Mouse (Mus musculus) limb, embryonic 14.5 days (tissue): ENCODE results near the gene Slitrk3. TPM values are rescaled to one million over a fixed set of nuclear protein-coding genes. Genes with fewer than 3 reads are reported as not detected.

Experiments
- ATAC-seq: fragments of 200-750 bp; cut with Nextera tagmentation; 2 replicates; pipeline ENCODE4 v1.8.0; 2017; ENCODE audit warnings: low read depth, moderate number of reproducible peaks, moderate TSS enrichment; ENCODE audit not compliant: low FRiP score
- DNase-seq: peaks from one replicate; pipeline ENCODE4 v3.0.0-alpha.2; 2015; ENCODE audit warnings: low spot score
- H3K27ac ChIP-seq: fragments of 300-500 bp; sonication (generic); replicated peaks from 2 replicates; pipeline ENCODE4 v1.5.1; 2014; ENCODE audit warnings: low read depth, mild to moderate bottlenecking, low read length, moderate library complexity, mixed read lengths
- H3K27me3 ChIP-seq: fragments of 300-500 bp; sonication (generic); 2 replicates; pipeline ENCODE4 v1.6.1; 2014; ENCODE audit warnings: low read length, mixed read lengths; ENCODE audit not compliant: control insufficient read depth, insufficient read depth
- H3K36me3 ChIP-seq: fragments of 300-500 bp; sonication (generic); 2 replicates; pipeline ENCODE4 v1.6.1; 2014; ENCODE audit warnings: mild to moderate bottlenecking, low read length, moderate library complexity, mixed read lengths; ENCODE audit not compliant: control insufficient read depth, insufficient read depth
- H3K4me1 ChIP-seq: fragments of 300-500 bp; sonication (generic); 2 replicates; pipeline ENCODE4 v1.6.1; 2014; ENCODE audit warnings: antibody characterized with exemption, low read length, mixed read lengths; ENCODE audit not compliant: control insufficient read depth, insufficient read depth
- H3K4me2 ChIP-seq: fragments of 300-500 bp; sonication (generic); replicated peaks from 2 replicates; pipeline ENCODE4 v1.6.1; 2014; ENCODE audit warnings: low read depth, mild to moderate bottlenecking, low read length, moderate library complexity; ENCODE audit not compliant: severe bottlenecking
- H3K4me3 ChIP-seq: fragments of 300-500 bp; sonication (generic); replicated peaks from 2 replicates; pipeline ENCODE4 v1.5.1; 2014; ENCODE audit warnings: low read length
- H3K9ac ChIP-seq: fragments of 300-500 bp; sonication (generic); 2 replicates; pipeline ENCODE4 v1.6.1; 2014; ENCODE audit warnings: mild to moderate bottlenecking, low read depth, low read length, moderate library complexity; ENCODE audit not compliant: severe bottlenecking
- H3K9me3 ChIP-seq: fragments of 300-500 bp; sonication (generic); 2 replicates; pipeline ENCODE4 v1.6.1; 2016; ENCODE audit warnings: low read length; ENCODE audit not compliant: control insufficient read depth
- POLR2A ChIP-seq: fragments of 200-500 bp; IDR thresholded peaks from 2 replicates; pipeline ENCODE4 v1.8.0; 2012; ENCODE audit warnings: inconsistent platforms, mild to moderate bottlenecking, moderate library complexity, borderline replicate concordance; ENCODE audit not compliant: insufficient read depth, insufficient read length; ENCODE audit errors: extremely low read depth
- WGBS: fragments of 180-500 bp; shearing (Covaris S2); extraction: QIAGEN DNeasy Blood & Tissue Kit; methylation state at CpG from one replicate; pipeline ENCODE4 v1.1.7; 2014; 5-methylcytosine and 5-hydroxymethylcytosine counted together
- polyA plus RNA-seq, 2 experiments: library from polyadenylated mRNA; depleted of rRNA in 1 of 2; stranded (reverse) in 1 of 2; unstranded in 1 of 2; fragments of >200 nt; fragmentation: Nextera tagmentation in 1 of 2; extraction: Ambion mirVana in 1 of 2; gene quantifications; 2 replicates each; pipeline versions ENCODE4 v1.2.1 to v1.2.3; 2012 to 2014

The Slitrk3 gene
- polyA plus RNA-seq, 2 experiments, result 0.77 to 1.1 TPM

- Histone ChIP-seq H3K4me2 (peak overlapping the region; percentile 91), H3K4me1 (no peaks in the 10 kb centered on the region), H3K27me3 (peaks cover 47% of the 10 kb centered on the region), H3K27ac (no peak overlapping the region), H3K9me3 (no peaks in the 10 kb centered on the region), H3K4me3 (peak overlapping the region; percentile 46), H3K36me3 (no peaks in the 10 kb centered on the region), H3K9ac (peak overlapping the region; percentile 49)
- under 1% methylated on average over 32 of the region's 32 CpGs for WGBS
- no peak for TF ChIP-seq POLR2A
- ATAC-seq (no peak), DNase-seq (peak; percentile 3)
These were observed 959 bp downstream of the Slitrk3 start for GRCm38 (mm10) chr3:73056492-73057196.

DNA sequence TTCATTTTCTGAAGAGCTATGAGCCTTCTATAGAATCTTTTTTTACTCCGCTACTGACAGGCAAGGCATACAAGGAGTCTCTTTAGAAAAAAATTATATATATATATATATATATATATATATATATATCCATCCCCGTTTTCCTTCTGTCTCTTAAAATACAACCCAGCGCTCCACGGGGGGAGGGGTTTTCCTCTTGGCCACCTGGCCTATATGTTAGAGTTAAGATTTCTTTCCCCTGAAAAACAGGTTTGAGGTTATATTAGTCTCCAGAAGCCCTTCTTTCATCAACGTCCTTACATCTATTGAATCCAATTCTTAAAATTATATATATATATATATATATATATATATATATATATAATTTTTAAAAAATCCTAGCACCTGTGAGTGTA lies 1.6 kb downstream of the Slitrk3 start:
- ATAC-seq (no peak), DNase-seq (no peak)
- Histone ChIP-seq H3K4me2 (no peak overlapping the region), H3K4me3 (no peak overlapping the region), H3K4me1 (no peaks in the 10 kb centered on the region), H3K9ac (no peak overlapping the region), H3K27me3 (peaks cover 47% of the 10 kb centered on the region), H3K27ac (no peak overlapping the region), H3K36me3 (no peaks in the 10 kb centered on the region), H3K9me3 (no peaks in the 10 kb centered on the region)
- TF ChIP-seq POLR2A, result no peak
- 29% methylated on average over 5 of the region's 5 CpGs for WGBS

GRCm38 (mm10) chr3:73055399-73056043 lies 2.1 kb downstream of the Slitrk3 start:
- H3K27ac ChIP-seq, result no peak overlapping the region
- H3K4me3 ChIP-seq, result peak overlapping the region; percentile 1; the same call in 1 of the 2 replicates
- no peaks in the 10 kb centered on the region for H3K4me1 ChIP-seq
- no peak overlapping the region for H3K4me2 ChIP-seq
- no peaks in the 10 kb centered on the region for H3K36me3 ChIP-seq
- no peak for ATAC-seq
- no peaks in the 10 kb centered on the region for H3K9me3 ChIP-seq
- 36% methylated on average over 7 of the region's 7 CpGs for WGBS
- TF ChIP-seq POLR2A, result no peak
- DNase-seq, result no peak
- H3K9ac ChIP-seq, result no peak overlapping the region
- peaks cover 47% of the 10 kb centered on the region for H3K27me3 ChIP-seq

DNA sequence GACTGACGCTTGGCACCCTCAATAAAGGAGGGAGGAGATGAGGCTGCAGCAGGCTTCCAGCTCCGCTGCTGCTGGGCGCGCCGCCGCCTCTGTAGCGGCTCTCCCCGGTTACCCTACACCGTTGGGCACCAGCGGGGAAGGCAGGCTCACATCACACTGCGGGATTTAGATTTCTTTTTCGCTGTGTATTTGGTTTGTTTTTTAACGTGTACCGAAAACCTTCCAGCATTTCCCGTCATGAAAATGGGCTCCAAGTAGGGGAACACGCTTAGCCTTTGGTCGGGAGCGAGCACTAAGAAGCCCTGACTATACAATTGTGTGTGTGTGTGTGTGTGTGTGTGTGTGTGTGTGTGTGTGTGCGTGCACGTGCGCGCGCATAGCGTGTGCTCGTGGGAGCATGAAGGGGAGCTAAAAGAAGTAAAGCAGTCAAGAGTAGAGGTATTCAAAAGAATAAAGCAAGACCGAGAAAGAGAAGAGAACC lies 4.1 kb downstream of the Slitrk3 start:
- Histone ChIP-seq H3K9me3 (no peaks in the 10 kb centered on the region), H3K27ac (no peak overlapping the region), H3K36me3 (no peaks in the 10 kb centered on the region), H3K4me2 (peak overlapping the region; percentile 69), H3K9ac (peak overlapping the region; percentile 44; the same call in 1 of the 2 replicates), H3K4me3 (peak overlapping the region; percentile 44), H3K27me3 (peaks cover 37% of the 10 kb centered on the region), H3K4me1 (no peaks in the 10 kb centered on the region)
- DNase-seq (peak; percentile 21), ATAC-seq (peak; percentile 58; the same call in 1 of the 2 replicates)
- 2% methylated on average over 26 of the region's 26 CpGs for whole genome bisulfite sequencing
- no peak for TF ChIP-seq POLR2A

- WGBS, result 2% methylated on average over 3 of the region's 3 CpGs
- no peaks in the 10 kb centered on the region for H3K9me3 ChIP-seq
- no peak overlapping the region for H3K4me2 ChIP-seq
- no peaks in the 10 kb centered on the region for H3K36me3 ChIP-seq
- DNase-seq, result peak; percentile 87
- no peaks in the 10 kb centered on the region; the same call in 1 of the 2 replicates for H3K27me3 ChIP-seq
- H3K4me3 ChIP-seq, result no peak overlapping the region
- no peak overlapping the region for H3K9ac ChIP-seq
- H3K27ac ChIP-seq, result no peak overlapping the region
- ATAC-seq, result no peak
- H3K4me1 ChIP-seq, result no peaks in the 10 kb centered on the region
- no peak for TF ChIP-seq POLR2A
These were observed 11.4 kb downstream of the Slitrk3 start for GRCm38 (mm10) chr3:73046248-73046647.
